Mouse (Mus musculus): Measurements from ENCODE around the gene Gm1673. TPM values are rescaled to one million over a fixed set of nuclear protein-coding genes. Genes with fewer than 3 reads are reported as not detected.
A peak's percentile ranks its signal among the peaks of the same experiment; 100 is the strongest.

The Gm1673 gene
- polyA plus RNA-seq, 1 experiment = 14.0 TPM

DNA sequence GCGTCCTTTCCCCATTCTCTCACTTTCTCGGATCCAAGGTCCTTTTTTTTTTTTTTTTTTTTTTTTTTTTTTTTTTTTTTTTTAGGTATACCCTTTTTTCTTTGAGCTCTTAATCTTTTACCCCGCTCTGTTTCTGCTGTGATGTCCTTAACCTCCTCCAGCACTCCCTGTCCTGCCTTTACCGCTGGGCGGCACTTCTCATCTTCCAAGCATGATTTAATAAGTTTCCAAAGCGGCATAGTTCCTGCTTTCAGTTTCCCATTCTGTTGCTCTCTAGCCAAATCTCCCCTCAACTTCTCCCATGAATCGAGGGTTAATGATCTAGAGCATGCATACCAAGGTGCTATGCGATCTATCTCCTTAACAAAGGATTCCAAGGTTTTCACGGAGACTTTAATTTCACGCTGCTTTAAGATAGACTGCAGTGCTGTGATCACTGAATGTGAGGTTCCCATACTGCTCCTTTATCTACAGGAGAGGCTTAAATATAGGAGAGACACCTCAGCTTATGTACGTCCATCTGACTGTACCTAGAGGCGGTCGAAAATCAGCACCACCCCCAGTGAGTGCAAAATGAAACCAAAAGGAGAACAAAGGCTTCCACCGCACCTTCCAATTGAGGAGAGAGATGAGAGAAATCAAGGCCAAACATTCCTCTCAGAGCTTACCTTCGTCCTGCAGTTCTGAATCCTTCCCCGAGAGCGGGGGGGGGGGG, 29.6 kb upstream of the Gm1673 start:
- TF ChIP-seq CTCF (IDR thresholded peaks at IDR 0.05; ENCODE audit: low read depth, low read length) (no peak), POLR2A (IDR thresholded peaks at IDR 0.05; ENCODE audit: borderline replicate concordance, low read depth, low read length) (no peak)
- Histone ChIP-seq H3K4me1 (ENCODE audit: control insufficient read depth, insufficient read depth, low read length) (0 out of 2 replicates have a peak, but pooled peaks cover 4% of the 10 kb centered on the region), H3K4me3 (ENCODE audit: insufficient read depth, low read length) (no peak overlapping the region), H3K27ac (ENCODE audit: insufficient read depth, low read depth, low read length) (no peak overlapping the region)

DNA sequence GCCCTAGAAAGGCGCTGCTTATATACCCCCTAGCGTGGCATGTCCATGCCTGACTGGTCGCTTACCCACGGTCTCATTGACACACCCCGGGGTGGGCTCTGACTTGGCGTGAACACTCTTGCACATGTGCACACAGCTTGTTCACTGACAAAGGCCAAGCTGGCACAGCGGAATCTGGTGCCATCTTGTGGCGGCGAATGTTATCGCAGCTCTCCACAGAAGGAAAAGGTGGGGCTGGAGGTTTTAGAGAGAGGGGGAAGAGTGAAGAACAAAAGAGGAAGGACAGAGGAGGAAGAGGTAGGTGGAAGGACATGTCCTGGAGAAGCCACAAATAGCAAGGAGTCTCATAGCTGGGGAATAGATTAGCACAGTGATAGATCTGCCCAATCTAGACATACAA, 28.9 kb upstream of the Gm1673 start:
- no peak overlapping the region for H3K27ac ChIP-seq (ENCODE audit: insufficient read depth, low read depth, low read length)
- peak; percentile 81 for TF ChIP-seq CTCF (IDR thresholded peaks at IDR 0.05; ENCODE audit: low read depth, low read length)
- TF ChIP-seq POLR2A (IDR thresholded peaks at IDR 0.05; ENCODE audit: borderline replicate concordance, low read depth, low read length) = no peak
- H3K4me3 ChIP-seq (ENCODE audit: insufficient read depth, low read length) = no peak overlapping the region
- H3K4me1 ChIP-seq (ENCODE audit: control insufficient read depth, insufficient read depth, low read length) = 0 out of 2 replicates have a peak, but pooled peaks cover 4% of the 10 kb centered on the region

DNA sequence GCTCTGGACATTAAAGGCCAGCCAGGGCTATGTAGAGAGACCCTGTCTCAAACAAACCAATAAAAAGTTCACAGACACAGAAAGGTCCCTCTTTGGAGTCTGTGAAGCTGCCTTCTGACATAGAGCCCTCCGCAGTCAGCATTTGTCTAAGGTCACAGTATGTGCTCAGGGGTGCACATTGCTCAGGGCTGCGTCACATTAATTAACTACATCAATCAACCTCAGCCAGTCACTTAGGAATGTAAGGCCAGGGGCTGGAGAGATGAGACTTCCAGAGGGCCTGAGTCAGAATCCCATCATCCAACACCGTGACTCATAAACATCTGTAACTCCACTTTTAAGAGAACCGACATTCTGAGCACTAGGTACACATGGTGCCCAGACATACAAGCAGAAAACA, 27.4 kb upstream of the Gm1673 start:
- no peak overlapping the region for H3K27ac ChIP-seq (ENCODE audit: insufficient read depth, low read depth, low read length)
- H3K4me1 ChIP-seq (ENCODE audit: control insufficient read depth, insufficient read depth, low read length) = 0 out of 2 replicates have a peak, but pooled peaks cover 4% of the 10 kb centered on the region
- TF ChIP-seq CTCF (IDR thresholded peaks at IDR 0.05; ENCODE audit: low read depth, low read length) (no peak), POLR2A (IDR thresholded peaks at IDR 0.05; ENCODE audit: borderline replicate concordance, low read depth, low read length) (no peak)
- no peak overlapping the region for H3K4me3 ChIP-seq (ENCODE audit: insufficient read depth, low read length)

DNA sequence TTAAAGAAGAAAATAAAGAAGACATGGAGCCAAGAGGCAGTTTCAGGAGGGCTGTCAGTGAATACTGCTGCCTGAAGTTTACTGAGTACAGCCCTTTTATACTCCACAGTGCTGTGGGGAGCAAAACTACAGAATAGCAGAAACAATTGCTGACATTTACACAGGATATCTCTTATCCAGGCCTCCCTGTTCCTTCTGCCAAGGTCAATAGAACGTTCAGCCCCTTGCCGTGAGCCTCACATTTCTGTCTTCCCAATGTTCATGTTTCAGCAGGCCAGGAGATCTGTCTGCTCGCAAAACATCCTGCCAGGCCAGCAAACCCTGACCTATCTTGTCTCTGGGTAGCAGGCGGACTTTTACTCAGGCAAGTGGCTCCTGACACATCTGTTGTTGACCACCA, 23.9 kb upstream of the Gm1673 start:
- no peak for TF ChIP-seq CTCF (IDR thresholded peaks at IDR 0.05; ENCODE audit: low read depth, low read length)
- TF ChIP-seq POLR2A (IDR thresholded peaks at IDR 0.05; ENCODE audit: borderline replicate concordance, low read depth, low read length) = no peak
- no peak overlapping the region for H3K4me3 ChIP-seq (ENCODE audit: insufficient read depth, low read length)
- H3K27ac ChIP-seq (ENCODE audit: insufficient read depth, low read depth, low read length) = no peak overlapping the region
- peaks cover 6% of the 10 kb centered on the region; the same call in 1 of the 2 replicates for H3K4me1 ChIP-seq (ENCODE audit: control insufficient read depth, insufficient read depth, low read length)

DNA sequence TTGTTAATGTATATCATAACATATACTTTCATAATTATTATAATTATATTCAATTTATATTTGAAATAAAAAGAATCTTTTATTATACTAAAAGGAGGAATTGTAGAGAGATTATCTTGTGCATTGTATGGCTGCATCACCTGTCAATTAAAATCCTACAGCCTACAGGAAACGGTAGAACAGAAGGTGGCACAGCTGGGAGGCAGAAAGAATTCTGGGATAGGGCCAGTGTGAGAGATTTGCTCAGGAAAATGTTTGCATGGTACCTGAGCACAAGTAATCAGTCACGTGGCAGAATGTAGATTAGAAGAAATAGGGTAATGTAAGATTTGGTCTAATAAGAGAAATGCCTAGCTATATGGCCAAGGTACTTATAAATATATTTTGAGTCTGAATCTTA, 8.5 kb upstream of the Gm1673 start:
- no peaks in the 10 kb centered on the region for H3K4me1 ChIP-seq (ENCODE audit: control insufficient read depth, insufficient read depth, low read length)
- TF ChIP-seq CTCF (IDR thresholded peaks at IDR 0.05; ENCODE audit: low read depth, low read length) (no peak), POLR2A (IDR thresholded peaks at IDR 0.05; ENCODE audit: borderline replicate concordance, low read depth, low read length) (no peak)

DNA sequence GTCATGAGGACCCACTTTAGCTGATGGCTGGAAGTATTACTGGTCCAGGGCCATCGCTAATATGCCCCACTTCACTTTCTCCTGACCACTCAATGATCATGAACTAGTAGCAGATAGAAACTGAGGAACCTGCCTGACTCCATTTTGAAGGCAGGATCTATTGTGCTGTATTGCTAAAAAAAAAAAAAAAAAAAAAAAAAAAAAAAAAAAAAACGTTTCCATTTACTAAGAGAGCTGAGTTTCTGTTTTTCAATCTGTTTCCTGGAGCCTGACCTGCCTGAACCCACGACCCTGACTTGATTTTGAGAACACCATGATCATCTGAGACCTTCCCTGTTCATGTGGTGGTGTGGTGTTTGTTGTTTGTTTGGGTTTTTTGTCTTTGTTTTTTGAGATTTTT, 7.0 kb upstream of the Gm1673 start:
- Histone ChIP-seq H3K4me3 (ENCODE audit: insufficient read depth, low read length) (no peak overlapping the region), H3K4me1 (ENCODE audit: control insufficient read depth, insufficient read depth, low read length) (no peaks in the 10 kb centered on the region), H3K27ac (ENCODE audit: insufficient read depth, low read depth, low read length) (no peak overlapping the region)
- TF ChIP-seq POLR2A (IDR thresholded peaks at IDR 0.05; ENCODE audit: borderline replicate concordance, low read depth, low read length) (no peak), CTCF (IDR thresholded peaks at IDR 0.05; ENCODE audit: low read depth, low read length) (no peak)

More for the DNA sequence above, 8.5 kb upstream of the Gm1673 start:
- Histone ChIP-seq H3K27ac (ENCODE audit: insufficient read depth, low read depth, low read length) (no peak overlapping the region), H3K4me3 (ENCODE audit: insufficient read depth, low read length) (no peak overlapping the region)

DNA sequence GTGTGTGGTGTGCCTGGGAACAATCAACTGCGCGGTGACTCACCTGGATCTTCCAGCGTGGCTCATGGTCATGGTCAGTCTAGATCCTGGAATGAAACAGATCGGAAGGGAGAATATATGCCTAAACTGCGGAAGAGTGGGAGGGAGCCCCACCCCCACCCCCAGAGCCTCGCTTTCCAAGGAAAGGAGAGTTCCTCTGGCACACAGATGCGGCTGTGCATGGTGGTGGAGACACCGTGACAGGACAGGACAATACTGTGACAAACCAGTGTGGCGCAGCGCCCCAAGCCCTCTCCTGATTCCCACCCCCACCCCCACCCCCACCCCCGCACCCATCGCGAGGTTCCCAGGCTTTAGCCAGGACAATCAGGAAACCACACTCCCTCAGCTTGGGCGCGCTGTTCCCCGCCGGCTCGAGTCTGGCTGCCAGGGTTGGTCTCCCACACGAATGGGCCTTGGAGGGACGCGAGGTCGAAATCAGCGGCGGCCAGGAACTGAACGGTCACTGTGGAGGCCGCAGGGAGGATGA, 438 bp upstream of the Gm1673 start:
- Histone ChIP-seq H3K4me3 (ENCODE audit: insufficient read depth, low read length) (peak overlapping the region; percentile 72), H3K27ac (ENCODE audit: insufficient read depth, low read depth, low read length) (no peak overlapping the region), H3K4me1 (ENCODE audit: control insufficient read depth, insufficient read depth, low read length) (peaks cover 7% of the 10 kb centered on the region)
- TF ChIP-seq CTCF (IDR thresholded peaks at IDR 0.05; ENCODE audit: low read depth, low read length) = no peak
- TF ChIP-seq POLR2A (IDR thresholded peaks at IDR 0.05; ENCODE audit: borderline replicate concordance, low read depth, low read length) = no peak

DNA sequence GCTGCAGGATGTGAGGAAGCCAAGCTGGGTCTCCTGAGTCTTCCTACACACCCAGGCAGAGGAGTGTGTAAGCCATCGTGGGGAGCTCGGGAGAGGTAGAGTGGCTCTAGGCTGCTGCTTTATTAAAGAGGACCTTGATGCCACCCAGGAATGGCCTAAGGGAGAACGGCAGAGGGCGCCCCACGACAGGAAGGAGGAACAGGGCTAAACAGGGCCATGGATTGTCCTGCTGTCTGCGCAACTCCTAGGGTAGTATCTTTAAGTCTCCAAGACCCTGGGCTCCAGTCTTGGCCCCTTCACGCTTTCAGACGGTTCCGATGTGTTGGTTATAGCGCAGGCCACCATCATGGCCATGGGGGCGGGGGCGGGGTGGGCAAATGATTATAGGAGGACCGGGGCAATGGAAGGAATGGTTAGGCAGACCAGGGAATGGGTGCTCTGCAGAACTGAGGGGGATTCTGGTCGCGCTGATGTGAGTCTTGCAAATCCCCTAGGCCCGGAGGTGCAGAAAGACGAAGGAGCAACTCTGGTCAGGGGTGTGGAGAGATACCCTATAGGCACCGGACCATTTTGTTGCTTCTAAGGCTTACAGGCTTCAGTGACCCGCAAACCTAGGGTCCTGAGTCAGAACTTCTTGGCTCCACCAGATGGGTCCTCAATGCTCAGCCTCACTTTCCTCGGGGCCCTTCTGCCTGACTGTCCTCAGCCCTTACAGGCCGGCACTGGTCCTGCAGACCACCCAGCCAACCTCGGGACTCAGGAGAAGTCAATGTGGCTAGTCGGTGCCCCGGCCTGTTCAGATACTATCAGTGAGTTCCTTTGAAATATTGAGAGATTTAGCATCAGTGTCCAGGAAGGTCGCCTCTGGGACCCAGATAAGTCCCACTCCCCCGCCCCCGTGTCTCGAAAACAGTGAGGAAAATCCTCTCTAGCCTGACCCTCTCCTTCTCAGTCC, 11.7 kb downstream of the Gm1673 start:
- Histone ChIP-seq H3K27ac (ENCODE audit: insufficient read depth, low read depth, low read length) (no peak overlapping the region), H3K4me1 (ENCODE audit: control insufficient read depth, insufficient read depth, low read length) (peaks cover 9% of the 10 kb centered on the region), H3K4me3 (ENCODE audit: insufficient read depth, low read length) (peak overlapping the region; percentile 70; the same call in 1 of the 2 replicates)
- 0 out of 2 replicates have a peak, but pooled peaks have one; percentile 32 for TF ChIP-seq CTCF (IDR thresholded peaks at IDR 0.05; ENCODE audit: low read depth, low read length)
- no peak for TF ChIP-seq POLR2A (IDR thresholded peaks at IDR 0.05; ENCODE audit: borderline replicate concordance, low read depth, low read length)

DNA sequence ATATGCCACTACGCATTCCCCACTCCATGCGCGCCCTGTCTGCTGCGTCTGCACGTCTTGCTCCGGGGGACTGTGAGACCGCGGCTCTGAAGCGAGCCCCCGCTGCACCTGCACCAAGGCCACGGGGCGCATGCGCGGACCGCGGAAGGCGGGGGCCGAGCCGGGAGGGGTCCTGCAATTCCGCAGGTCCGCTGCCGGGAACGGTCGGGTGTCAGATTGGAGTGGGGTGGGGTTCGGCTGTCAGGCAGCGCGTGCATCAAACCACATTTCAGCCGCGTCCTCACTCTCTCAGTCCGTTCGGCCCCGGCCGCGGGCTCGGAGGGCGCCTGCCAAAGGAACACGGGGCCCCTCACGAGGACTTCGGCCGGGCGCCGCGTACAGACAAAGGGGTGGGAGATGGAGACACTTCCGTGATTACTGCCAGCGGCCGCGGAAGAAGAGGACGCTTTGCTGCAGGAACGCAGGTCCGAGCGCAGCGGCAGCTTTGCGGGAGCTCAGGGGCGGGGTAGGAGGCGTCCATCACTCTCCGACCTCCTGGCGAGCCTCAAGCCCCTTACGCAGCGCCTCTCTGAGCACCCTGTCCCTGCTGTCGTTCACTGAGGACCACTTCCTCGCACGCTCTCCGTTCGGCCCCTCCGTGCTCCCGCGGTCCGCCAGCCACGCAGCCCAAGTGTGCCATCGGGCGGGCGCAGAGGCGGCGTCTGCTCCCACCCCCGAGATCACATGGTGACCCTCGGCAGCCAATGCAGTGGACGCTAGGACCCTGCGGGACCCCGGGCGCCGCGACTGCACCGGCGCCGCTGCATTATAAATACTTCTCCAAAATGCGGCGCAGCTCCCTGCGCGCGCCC, 12.8 kb downstream of the Gm1673 start, which contains the start of gene Nat8l:
Gene Nat8l (plus strand): TSS at position 142 of the 851 bp plus-strand sequence.
- TF ChIP-seq POLR2A (IDR thresholded peaks at IDR 0.05; ENCODE audit: borderline replicate concordance, low read depth, low read length) (no peak), CTCF (IDR thresholded peaks at IDR 0.05; ENCODE audit: low read depth, low read length) (no peak)
- H3K4me3 ChIP-seq (ENCODE audit: insufficient read depth, low read length) = peak within 1 kb of the TSS; percentile 70
- peak within 1 kb of the TSS; percentile 28 for H3K27ac ChIP-seq (ENCODE audit: insufficient read depth, low read depth, low read length)
- H3K4me1 ChIP-seq (ENCODE audit: control insufficient read depth, insufficient read depth, low read length) = peaks cover 9% of the 10 kb centered on the region
